Mouse (Mus musculus) limb, embryonic 14.5 days (tissue): ENCODE data around the gene Otos. TPM values are rescaled to one million over a fixed set of nuclear protein-coding genes. Genes with fewer than 3 reads are reported as not detected.

Experiments
- ATAC-seq: fragments of 200-750 bp; cut with Nextera tagmentation; 2 replicates; pipeline ENCODE4 v1.8.0; 2017; ENCODE audit warnings: low read depth, moderate number of reproducible peaks, moderate TSS enrichment; ENCODE audit not compliant: low FRiP score
- DNase-seq: peaks from one replicate; pipeline ENCODE4 v3.0.0-alpha.2; 2015; ENCODE audit warnings: low spot score
- H3K27ac ChIP-seq: fragments of 300-500 bp; sonication (generic); replicated peaks from 2 replicates; pipeline ENCODE4 v1.5.1; 2014; ENCODE audit warnings: low read depth, mild to moderate bottlenecking, low read length, moderate library complexity, mixed read lengths
- H3K27me3 ChIP-seq: fragments of 300-500 bp; sonication (generic); 2 replicates; pipeline ENCODE4 v1.6.1; 2014; ENCODE audit warnings: low read length, mixed read lengths; ENCODE audit not compliant: control insufficient read depth, insufficient read depth
- H3K36me3 ChIP-seq: fragments of 300-500 bp; sonication (generic); 2 replicates; pipeline ENCODE4 v1.6.1; 2014; ENCODE audit warnings: mild to moderate bottlenecking, low read length, moderate library complexity, mixed read lengths; ENCODE audit not compliant: control insufficient read depth, insufficient read depth
- H3K4me1 ChIP-seq: fragments of 300-500 bp; sonication (generic); 2 replicates; pipeline ENCODE4 v1.6.1; 2014; ENCODE audit warnings: antibody characterized with exemption, low read length, mixed read lengths; ENCODE audit not compliant: control insufficient read depth, insufficient read depth
- H3K4me2 ChIP-seq: fragments of 300-500 bp; sonication (generic); replicated peaks from 2 replicates; pipeline ENCODE4 v1.6.1; 2014; ENCODE audit warnings: low read depth, mild to moderate bottlenecking, low read length, moderate library complexity; ENCODE audit not compliant: severe bottlenecking
- H3K4me3 ChIP-seq: fragments of 300-500 bp; sonication (generic); replicated peaks from 2 replicates; pipeline ENCODE4 v1.5.1; 2014; ENCODE audit warnings: low read length
- H3K9ac ChIP-seq: fragments of 300-500 bp; sonication (generic); 2 replicates; pipeline ENCODE4 v1.6.1; 2014; ENCODE audit warnings: mild to moderate bottlenecking, low read depth, low read length, moderate library complexity; ENCODE audit not compliant: severe bottlenecking
- H3K9me3 ChIP-seq: fragments of 300-500 bp; sonication (generic); 2 replicates; pipeline ENCODE4 v1.6.1; 2016; ENCODE audit warnings: low read length; ENCODE audit not compliant: control insufficient read depth
- POLR2A ChIP-seq: fragments of 200-500 bp; IDR thresholded peaks from 2 replicates; pipeline ENCODE4 v1.8.0; 2012; ENCODE audit warnings: inconsistent platforms, mild to moderate bottlenecking, moderate library complexity, borderline replicate concordance; ENCODE audit not compliant: insufficient read depth, insufficient read length; ENCODE audit errors: extremely low read depth
- WGBS: fragments of 180-500 bp; shearing (Covaris S2); extraction: QIAGEN DNeasy Blood & Tissue Kit; methylation state at CpG from one replicate; pipeline ENCODE4 v1.1.7; 2014; 5-methylcytosine and 5-hydroxymethylcytosine counted together
- polyA plus RNA-seq, 2 experiments: library from polyadenylated mRNA; depleted of rRNA in 1 of 2; stranded (reverse) in 1 of 2; unstranded in 1 of 2; fragments of >200 nt; fragmentation: Nextera tagmentation in 1 of 2; extraction: Ambion mirVana in 1 of 2; gene quantifications; 2 replicates each; pipeline versions ENCODE4 v1.2.1 to v1.2.3; 2012 to 2014

The Otos gene
- polyA plus RNA-seq, 2 experiments, result 0.19 TPM; not detected in 1

DNA sequence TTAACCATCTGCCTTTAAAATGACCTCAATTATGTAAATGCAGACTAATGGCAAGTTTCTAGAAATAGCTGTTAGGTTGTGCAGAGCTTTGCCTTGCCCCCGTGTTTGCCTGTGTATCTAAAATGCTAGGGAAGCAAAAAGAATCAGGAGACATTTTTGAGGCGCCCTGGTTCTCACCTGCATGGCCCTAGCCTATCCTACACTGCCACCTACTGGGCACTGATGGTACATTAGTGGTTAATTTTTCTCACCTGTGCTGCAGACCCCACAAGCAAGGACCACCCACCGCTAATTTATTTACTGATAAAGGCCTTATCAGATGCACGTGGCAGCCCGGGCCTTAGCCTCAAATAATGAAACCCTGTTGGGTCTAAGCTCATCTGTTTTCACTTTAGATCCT lies 37.6 kb downstream of the Otos start:
- no peaks in the 10 kb centered on the region for H3K9me3 ChIP-seq
- ATAC-seq (peak; percentile 57; the same call in 1 of the 2 replicates), DNase-seq (peak; percentile 63)
- H3K36me3 ChIP-seq, result no peaks in the 10 kb centered on the region
- H3K9ac ChIP-seq, result no peak overlapping the region
- no peaks in the 10 kb centered on the region for H3K4me1 ChIP-seq
- H3K27ac ChIP-seq, result no peak overlapping the region
- H3K4me3 ChIP-seq, result no peak overlapping the region
- 6% methylated on average over 5 of the region's 5 CpGs for WGBS
- no peaks in the 10 kb centered on the region for H3K27me3 ChIP-seq
- TF ChIP-seq POLR2A, result no peak
- no peak overlapping the region for H3K4me2 ChIP-seq

DNA sequence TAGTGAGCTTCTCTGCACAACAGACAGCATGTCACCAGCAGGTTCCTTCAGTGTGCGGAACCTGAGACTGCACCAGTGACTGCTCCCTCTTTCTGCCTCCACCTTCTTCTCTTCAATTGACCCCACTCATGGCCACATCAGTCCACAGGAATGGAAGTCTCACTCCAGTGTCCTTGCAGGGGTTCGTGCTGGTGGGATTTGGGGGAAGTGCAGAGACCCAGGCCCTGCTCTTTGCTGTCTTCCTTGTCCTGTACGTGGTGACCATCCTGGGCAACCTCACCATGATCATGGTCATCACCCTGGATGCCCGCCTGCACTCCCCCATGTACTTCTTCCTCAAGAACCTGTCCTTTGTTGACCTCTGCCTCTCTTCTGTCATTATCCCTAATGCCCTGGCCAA lies 40.9 kb downstream of the Otos start:
- no peaks in the 10 kb centered on the region for H3K4me1 ChIP-seq
- H3K27ac ChIP-seq, result no peak overlapping the region
- H3K4me3 ChIP-seq, result no peak overlapping the region
- H3K27me3 ChIP-seq, result no peaks in the 10 kb centered on the region
- TF ChIP-seq POLR2A, result no peak
- ATAC-seq (no peak), DNase-seq (no peak)
- H3K36me3 ChIP-seq, result no peaks in the 10 kb centered on the region
- no peak overlapping the region for H3K4me2 ChIP-seq
- WGBS, result 74% methylated on average over 4 of the region's 4 CpGs
- H3K9ac ChIP-seq, result no peak overlapping the region
- H3K9me3 ChIP-seq, result no peaks in the 10 kb centered on the region

DNA sequence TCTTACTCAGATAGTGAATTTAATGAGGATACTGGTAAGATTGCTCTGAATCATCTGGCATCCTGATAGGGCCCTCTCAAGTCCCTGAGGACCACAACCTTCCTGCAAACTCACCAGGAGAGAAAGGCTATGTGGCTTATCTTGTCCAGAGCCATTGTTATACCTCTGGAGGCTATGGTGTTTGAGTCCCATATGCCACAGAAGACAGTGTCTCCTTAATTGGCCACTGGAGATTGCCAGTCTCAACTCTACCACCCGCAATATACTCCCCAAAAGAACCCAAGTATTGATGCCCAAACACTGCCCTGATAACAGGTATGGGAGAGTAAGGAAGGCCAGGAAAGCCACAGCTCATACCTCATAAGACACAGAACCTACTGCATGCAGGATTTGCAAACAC lies 43.2 kb downstream of the Otos start, which contains the start of gene Olfr1410:
Olfr1410 (plus strand) TSS at position 301 of the 400 bp plus-strand sequence.
- Histone ChIP-seq H3K9me3 (no peaks in the 10 kb centered on the region), H3K4me3 (no peak within 1 kb of the TSS), H3K36me3 (no peaks in the 10 kb centered on the region), H3K4me2 (no peak within 1 kb of the TSS), H3K27ac (no peak within 1 kb of the TSS), H3K27me3 (no peaks in the 10 kb centered on the region), H3K9ac (no peak within 1 kb of the TSS), H3K4me1 (no peaks in the 10 kb centered on the region)
- DNase-seq (no peak), ATAC-seq (no peak)
- WGBS, result 94% methylated on average over 1 of the region's 1 CpGs
- no peak for TF ChIP-seq POLR2A

DNA sequence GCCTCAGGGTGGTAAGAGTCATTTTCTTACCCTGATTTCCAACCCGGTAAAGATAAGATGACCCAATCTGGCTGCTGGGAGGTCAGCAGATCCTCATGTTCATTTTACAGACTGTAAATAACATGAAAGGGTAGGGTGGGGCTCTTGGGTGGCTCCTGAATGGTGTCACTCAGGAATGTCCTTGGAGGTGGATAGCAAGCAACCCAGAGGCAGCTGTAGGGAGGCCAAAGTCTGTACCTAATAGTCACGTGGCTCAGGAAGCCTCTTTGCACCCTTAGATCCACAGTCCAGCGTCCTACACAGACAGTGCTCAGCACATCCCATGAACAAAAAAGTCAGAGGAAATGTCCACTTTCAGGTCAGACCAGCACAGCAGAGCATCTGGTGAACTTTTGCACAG lies 52.6 kb downstream of the Otos start:
- DNase-seq (no peak), ATAC-seq (no peak)
- Histone ChIP-seq H3K4me3 (no peak overlapping the region), H3K36me3 (no peaks in the 10 kb centered on the region), H3K27ac (no peak overlapping the region), H3K9ac (no peak overlapping the region), H3K4me2 (no peak overlapping the region), H3K9me3 (no peaks in the 10 kb centered on the region), H3K27me3 (no peaks in the 10 kb centered on the region), H3K4me1 (no peaks in the 10 kb centered on the region)
- no peak for TF ChIP-seq POLR2A
- 86% methylated on average over 3 of the region's 3 CpGs for WGBS

Other genes starting within 250 kb of the Otos start
- 99.4 and 110 TPM in 2 replicates for gene Ndufa10, start 175.0 kb downstream of the Otos start, polyA plus RNA-seq (2012; rRNA removed)
- 270 and 271 TPM in 2 replicates for gene Ndufa10, start 175.0 kb downstream of the Otos start, polyA plus RNA-seq (2014; fragmentation: Nextera tagmentation; extraction: Ambion mirVana)
- not detected in 2 replicates for gene Olfr1416, start 163.7 kb downstream of the Otos start, polyA plus RNA-seq (2012; rRNA removed)
- not detected in 2 replicates for gene Olfr1416, start 163.7 kb downstream of the Otos start, polyA plus RNA-seq (2014; fragmentation: Nextera tagmentation; extraction: Ambion mirVana)
- gene Olfr1415, start 152.7 kb downstream of the Otos start, polyA plus RNA-seq (2012; rRNA removed), result not detected in 2 replicates
- not detected in 2 replicates for gene Olfr1415, start 152.7 kb downstream of the Otos start, polyA plus RNA-seq (2014; fragmentation: Nextera tagmentation; extraction: Ambion mirVana)
- gene Olfr1414, start 130.2 kb downstream of the Otos start, polyA plus RNA-seq (2012; rRNA removed), result not detected in 2 replicates
- not detected in 2 replicates for gene Olfr1414, start 130.2 kb downstream of the Otos start, polyA plus RNA-seq (2014; fragmentation: Nextera tagmentation; extraction: Ambion mirVana)
- not detected in 2 replicates for gene Olfr1413, start 77.5 kb downstream of the Otos start, polyA plus RNA-seq (2012; rRNA removed)
- gene Olfr1413, start 77.5 kb downstream of the Otos start, polyA plus RNA-seq (2014; fragmentation: Nextera tagmentation; extraction: Ambion mirVana), result not detected in 2 replicates
- not detected in 2 replicates for gene Olfr1412, start 63.1 kb downstream of the Otos start, polyA plus RNA-seq (2012; rRNA removed)
- gene Olfr1412, start 63.1 kb downstream of the Otos start, polyA plus RNA-seq (2014; fragmentation: Nextera tagmentation; extraction: Ambion mirVana), result not detected in 2 replicates
- not detected in 2 replicates for gene Olfr1411, start 54.4 kb downstream of the Otos start, polyA plus RNA-seq (2012; rRNA removed)
- not detected in 2 replicates for gene Olfr1411, start 54.4 kb downstream of the Otos start, polyA plus RNA-seq (2014; fragmentation: Nextera tagmentation; extraction: Ambion mirVana)
- not detected in 2 replicates for gene Olfr1410, start 43.1 kb downstream of the Otos start, polyA plus RNA-seq (2012; rRNA removed)
- gene Olfr1410, start 43.1 kb downstream of the Otos start, polyA plus RNA-seq (2014; fragmentation: Nextera tagmentation; extraction: Ambion mirVana), result not detected in 2 replicates
- not detected in 2 replicates for gene Olfr12, start 31.1 kb downstream of the Otos start, polyA plus RNA-seq (2012; rRNA removed)
- gene Olfr12, start 31.1 kb downstream of the Otos start, polyA plus RNA-seq (2014; fragmentation: Nextera tagmentation; extraction: Ambion mirVana), result not detected in 2 replicates
- 204 and 208 TPM in 2 replicates for gene Cops9, start 6.9 kb downstream of the Otos start, polyA plus RNA-seq (2012; rRNA removed)
- 403 and 441 TPM in 2 replicates for gene Cops9, start 6.9 kb downstream of the Otos start, polyA plus RNA-seq (2014; fragmentation: Nextera tagmentation; extraction: Ambion mirVana)
- 75.5 and 107 TPM in 2 replicates for gene Gpc1, start 182.8 kb upstream of the Otos start, polyA plus RNA-seq (2012; rRNA removed)
- 72.8 and 76.2 TPM in 2 replicates for gene Gpc1, start 182.8 kb upstream of the Otos start, polyA plus RNA-seq (2014; fragmentation: Nextera tagmentation; extraction: Ambion mirVana)